Mouse (Mus musculus) neural tube, embryonic 12.5 days (tissue): ENCODE measurements around the gene Kat6b. TPM values are rescaled to one million over a fixed set of nuclear protein-coding genes. Genes with fewer than 3 reads are reported as not detected.

ENCODE experiments used
- ATAC-seq: fragments of 200-750 bp; cut with Nextera tagmentation; 2 replicates; pipeline ENCODE4 v1.8.0; 2017; ENCODE audit warnings: low read depth, mild to moderate bottlenecking, moderate TSS enrichment, moderate library complexity; ENCODE audit not compliant: low FRiP score
- H3K27ac ChIP-seq: fragments of 300-500 bp; sonication (generic); 2 replicates; pipeline ENCODE4 v1.5.1; 2016
- H3K27me3 ChIP-seq: fragments of 300-500 bp; sonication (generic); replicated peaks from 2 replicates; pipeline ENCODE4 v1.6.1; 2016; ENCODE audit warnings: mild to moderate bottlenecking
- H3K36me3 ChIP-seq: fragments of 300-500 bp; sonication (generic); 2 replicates; pipeline ENCODE4 v1.6.1; 2016; ENCODE audit warnings: mild to moderate bottlenecking
- H3K4me1 ChIP-seq: fragments of 300-500 bp; sonication (generic); 2 replicates; pipeline ENCODE4 v1.6.1; 2016
- H3K4me2 ChIP-seq: fragments of 300-500 bp; sonication (generic); replicated peaks from 2 replicates; pipeline ENCODE4 v1.6.1; 2016; ENCODE audit warnings: mild to moderate bottlenecking
- H3K4me3 ChIP-seq: fragments of 300-500 bp; sonication (generic); 2 replicates; pipeline ENCODE4 v1.5.1; 2016
- H3K9ac ChIP-seq: fragments of 300-500 bp; sonication (generic); 2 replicates; pipeline ENCODE4 v1.6.1; 2016; ENCODE audit warnings: mild to moderate bottlenecking
- H3K9me3 ChIP-seq: fragments of 300-500 bp; sonication (generic); 2 replicates; pipeline ENCODE4 v1.6.1; 2016; ENCODE audit warnings: mild to moderate bottlenecking
- WGBS: fragments of 180-500 bp; shearing (Covaris S2); methylation state at CpG from one replicate; pipeline ENCODE4 v1.1.7; 2016; 5-methylcytosine and 5-hydroxymethylcytosine counted together
- polyA plus RNA-seq: library from polyadenylated mRNA; unstranded; fragments of >200 nt; fragmentation: Nextera tagmentation; extraction: Ambion mirVana; gene quantifications from 2 replicates; pipeline ENCODE4 v1.2.1, GENCODE M21; 2016

The Kat6b gene
- polyA plus RNA-seq, 1 experiment from 2014 or later, result 20.0 TPM

GRCm38 (mm10) chr14:21686376-21687279, 205.4 kb downstream of the Kat6b start:
- H3K9ac ChIP-seq, result 0 out of 2 replicates have a peak overlapping the region, but pooled peaks have one; percentile 19
- no peaks in the 10 kb centered on the region for H3K27me3 ChIP-seq
- H3K4me1 ChIP-seq, result peaks cover 19% of the 10 kb centered on the region
- WGBS, result 9% methylated on average over 49 of the region's 49 CpGs
- ATAC-seq, result no peak
- no peaks in the 10 kb centered on the region for H3K9me3 ChIP-seq
- no peaks in the 10 kb centered on the region for H3K36me3 ChIP-seq
- peak overlapping the region; percentile 30 for H3K4me3 ChIP-seq
- H3K27ac ChIP-seq, result no peak overlapping the region
- peak overlapping the region; percentile 64 for H3K4me2 ChIP-seq

GRCm38 (mm10) chr14:21691070-21691469, 209.8 kb downstream of the Kat6b start:
- Histone ChIP-seq H3K9ac (no peak overlapping the region), H3K4me3 (no peak overlapping the region), H3K27me3 (no peaks in the 10 kb centered on the region), H3K27ac (no peak overlapping the region), H3K4me2 (no peak overlapping the region), H3K9me3 (peaks cover 7% of the 10 kb centered on the region; the same call in 1 of the 2 replicates), H3K4me1 (peaks cover 8% of the 10 kb centered on the region), H3K36me3 (no peaks in the 10 kb centered on the region)
- no peak for ATAC-seq
- WGBS, result 90% methylated on average over 3 of the region's 3 CpGs

- no peak overlapping the region for H3K4me2 ChIP-seq
- H3K27ac ChIP-seq, result no peak overlapping the region
- no peak overlapping the region for H3K4me3 ChIP-seq
- H3K9me3 ChIP-seq, result peaks cover 7% of the 10 kb centered on the region; the same call in 1 of the 2 replicates
- no peaks in the 10 kb centered on the region for H3K27me3 ChIP-seq
- no peaks in the 10 kb centered on the region for H3K4me1 ChIP-seq
- no peaks in the 10 kb centered on the region for H3K36me3 ChIP-seq
- 84% methylated on average over 6 of the region's 6 CpGs for WGBS
- no peak overlapping the region for H3K9ac ChIP-seq
- no peak for ATAC-seq
Measured at GRCm38 (mm10) chr14:21695020-21695419, 213.8 kb downstream of the Kat6b start.

- ATAC-seq, result no peak
- Histone ChIP-seq H3K27me3 (no peaks in the 10 kb centered on the region), H3K4me3 (no peak overlapping the region), H3K4me1 (no peaks in the 10 kb centered on the region), H3K9me3 (peaks cover 7% of the 10 kb centered on the region; the same call in 1 of the 2 replicates), H3K4me2 (no peak overlapping the region), H3K27ac (no peak overlapping the region), H3K9ac (no peak overlapping the region), H3K36me3 (no peaks in the 10 kb centered on the region)
- WGBS, result 72% methylated on average over 7 of the region's 7 CpGs
Measured at GRCm38 (mm10) chr14:21696186-21696830, 215.1 kb downstream of the Kat6b start.

GRCm38 (mm10) chr14:21702691-21703090, 221.5 kb downstream of the Kat6b start:
- WGBS, result 89% methylated on average over 8 of the region's 8 CpGs
- no peak overlapping the region for H3K9ac ChIP-seq
- no peak overlapping the region for H3K4me3 ChIP-seq
- ATAC-seq, result no peak
- peaks cover 8% of the 10 kb centered on the region; the same call in 1 of the 2 replicates for H3K4me1 ChIP-seq
- H3K27ac ChIP-seq, result 0 out of 2 replicates have a peak overlapping the region, but pooled peaks have one; percentile 2
- no peak overlapping the region for H3K4me2 ChIP-seq
- no peaks in the 10 kb centered on the region for H3K36me3 ChIP-seq
- H3K27me3 ChIP-seq, result no peaks in the 10 kb centered on the region
- H3K9me3 ChIP-seq, result no peaks in the 10 kb centered on the region

- no peaks in the 10 kb centered on the region for H3K27me3 ChIP-seq
- no peak overlapping the region for H3K4me2 ChIP-seq
- H3K4me3 ChIP-seq, result no peak overlapping the region
- no peak for ATAC-seq
- 85% methylated on average over 5 of the region's 5 CpGs for WGBS
- H3K27ac ChIP-seq, result 0 out of 2 replicates have a peak overlapping the region, but pooled peaks have one; percentile 2
- peaks cover 8% of the 10 kb centered on the region; the same call in 1 of the 2 replicates for H3K4me1 ChIP-seq
- H3K36me3 ChIP-seq, result no peaks in the 10 kb centered on the region
- H3K9ac ChIP-seq, result no peak overlapping the region
- H3K9me3 ChIP-seq, result no peaks in the 10 kb centered on the region
Measured at GRCm38 (mm10) chr14:21703255-21703654, 222.0 kb downstream of the Kat6b start.

GRCm38 (mm10) chr14:21705462-21705861, 224.2 kb downstream of the Kat6b start:
- Histone ChIP-seq H3K27me3 (no peaks in the 10 kb centered on the region), H3K4me3 (no peak overlapping the region), H3K27ac (no peak overlapping the region), H3K4me2 (no peak overlapping the region), H3K36me3 (no peaks in the 10 kb centered on the region), H3K9ac (no peak overlapping the region), H3K4me1 (peaks cover 8% of the 10 kb centered on the region; the same call in 1 of the 2 replicates), H3K9me3 (no peaks in the 10 kb centered on the region)
- ATAC-seq, result no peak
- 88% methylated on average over 2 of the region's 2 CpGs for WGBS

GRCm38 (mm10) chr14:21706759-21707571, 225.7 kb downstream of the Kat6b start:
- Histone ChIP-seq H3K4me1 (peaks cover 8% of the 10 kb centered on the region; the same call in 1 of the 2 replicates), H3K36me3 (no peaks in the 10 kb centered on the region), H3K27me3 (no peaks in the 10 kb centered on the region), H3K4me2 (no peak overlapping the region), H3K4me3 (no peak overlapping the region), H3K9ac (no peak overlapping the region), H3K9me3 (no peaks in the 10 kb centered on the region), H3K27ac (no peak overlapping the region)
- no peak for ATAC-seq
- WGBS, result 62% methylated on average over 12 of the region's 12 CpGs

GRCm38 (mm10) chr14:21709545-21709944, 228.3 kb downstream of the Kat6b start:
- H3K4me2 ChIP-seq, result no peak overlapping the region
- H3K36me3 ChIP-seq, result no peaks in the 10 kb centered on the region
- WGBS, result 64% methylated on average over 2 of the region's 2 CpGs
- ATAC-seq, result no peak
- no peak overlapping the region for H3K9ac ChIP-seq
- H3K4me1 ChIP-seq, result peaks cover 8% of the 10 kb centered on the region; the same call in 1 of the 2 replicates
- H3K9me3 ChIP-seq, result no peaks in the 10 kb centered on the region
- H3K27ac ChIP-seq, result no peak overlapping the region
- no peak overlapping the region for H3K4me3 ChIP-seq
- H3K27me3 ChIP-seq, result no peaks in the 10 kb centered on the region

- no peak overlapping the region for H3K4me3 ChIP-seq
- H3K9me3 ChIP-seq, result no peaks in the 10 kb centered on the region
- WGBS, result 83% methylated on average over 2 of the region's 2 CpGs
- no peak overlapping the region for H3K4me2 ChIP-seq
- no peaks in the 10 kb centered on the region for H3K27me3 ChIP-seq
- no peak for ATAC-seq
- H3K27ac ChIP-seq, result no peak overlapping the region
- peaks cover 8% of the 10 kb centered on the region; the same call in 1 of the 2 replicates for H3K4me1 ChIP-seq
- H3K36me3 ChIP-seq, result no peaks in the 10 kb centered on the region
- no peak overlapping the region for H3K9ac ChIP-seq
Measured at GRCm38 (mm10) chr14:21711231-21711630, 230.0 kb downstream of the Kat6b start.

- no peak within 1 kb of the TSS for H3K27ac ChIP-seq
- H3K36me3 ChIP-seq, result no peaks in the 10 kb centered on the region
- no peaks in the 10 kb centered on the region for H3K27me3 ChIP-seq
- H3K4me1 ChIP-seq, result no peaks in the 10 kb centered on the region; the same call in 1 of the 2 replicates
- 66% methylated on average over 5 of the region's 5 CpGs for WGBS
- H3K9ac ChIP-seq, result no peak within 1 kb of the TSS
- H3K4me3 ChIP-seq, result no peak within 1 kb of the TSS
- no peak for ATAC-seq
- no peak within 1 kb of the TSS for H3K4me2 ChIP-seq
- H3K9me3 ChIP-seq, result no peaks in the 10 kb centered on the region
Measured at GRCm38 (mm10) chr14:21714486-21714885, 233.3 kb downstream of the Kat6b start, which contains the start of gene Dupd1. TSS of gene Dupd1 (minus strand) at chr14:21714576.
